Mouse (Mus musculus) cortical plate, adult 2 months (tissue): ENCODE results near the gene C77080. TPM values are rescaled to one million over a fixed set of nuclear protein-coding genes. Genes with fewer than 3 reads are reported as not detected.

Experiments
- H3K27ac ChIP-seq: fragments of 200-500 bp; 2 replicates; pipeline ENCODE4 v1.5.1; 2012; ENCODE audit warnings: low read length, control low read depth, inconsistent platforms; ENCODE audit not compliant: insufficient read depth
- H3K4me1 ChIP-seq: fragments of 200-500 bp; 2 replicates; pipeline ENCODE4 v1.6.1; 2011; ENCODE audit warnings: low read length; ENCODE audit not compliant: control insufficient read depth, insufficient read depth
- H3K4me3 ChIP-seq: fragments of 200-500 bp; 2 replicates; pipeline ENCODE4 v1.5.1; 2011; ENCODE audit warnings: mild to moderate bottlenecking, low read length, control low read depth; ENCODE audit not compliant: insufficient read depth
- CTCF ChIP-seq: fragments of 200-500 bp; IDR thresholded peaks from 2 replicates; pipeline ENCODE4 v1.5.1; 2011; ENCODE audit warnings: mild to moderate bottlenecking, control low read depth, low read length; ENCODE audit not compliant: insufficient read depth; ENCODE audit errors: extremely low read depth
- POLR2A ChIP-seq: fragments of 200-500 bp; IDR thresholded peaks from 2 replicates; pipeline ENCODE4 v1.6.1; 2011; ENCODE audit warnings: mild to moderate bottlenecking, low read length, control low read depth; ENCODE audit not compliant: insufficient read depth; ENCODE audit errors: extremely low read depth
- polyA plus RNA-seq: library from polyadenylated mRNA; depleted of rRNA; stranded (reverse); fragments of >200 nt; gene quantifications from 2 replicates; pipeline ENCODE4 v1.2.3, GENCODE M21; 2012; rRNA removed

C77080 gene
- 14.4 and 15.0 TPM in 2 replicates for polyA plus RNA-seq

DNA sequence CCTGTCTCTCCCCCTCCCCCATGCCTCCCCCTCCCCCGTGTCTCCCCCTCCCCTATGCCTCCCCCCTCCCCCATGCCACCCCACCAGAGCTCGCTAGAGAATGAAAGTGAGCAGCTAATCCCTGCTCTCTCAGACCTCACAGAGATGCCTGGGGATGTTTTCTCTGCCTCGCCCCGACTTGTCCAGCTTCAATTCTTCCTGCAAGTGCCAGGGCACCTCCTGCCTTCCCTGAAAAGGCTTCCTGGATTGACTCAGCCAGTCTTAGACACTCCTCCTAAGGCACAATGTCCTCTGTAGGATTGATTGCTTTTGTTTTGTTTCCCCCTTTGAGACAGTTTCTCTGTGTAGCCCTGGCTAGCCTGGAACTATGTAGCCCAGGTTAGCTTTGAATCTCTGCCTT lies at the start of gene C77080:
C77080 (minus strand) TSS at position 209 of the 400 bp plus-strand sequence.
- TF ChIP-seq CTCF (no peak), POLR2A (no peak)
- peaks cover 11% of the 10 kb centered on the region for H3K4me1 ChIP-seq
- no peak within 1 kb of the TSS for H3K27ac ChIP-seq
- no peak within 1 kb of the TSS for H3K4me3 ChIP-seq

DNA sequence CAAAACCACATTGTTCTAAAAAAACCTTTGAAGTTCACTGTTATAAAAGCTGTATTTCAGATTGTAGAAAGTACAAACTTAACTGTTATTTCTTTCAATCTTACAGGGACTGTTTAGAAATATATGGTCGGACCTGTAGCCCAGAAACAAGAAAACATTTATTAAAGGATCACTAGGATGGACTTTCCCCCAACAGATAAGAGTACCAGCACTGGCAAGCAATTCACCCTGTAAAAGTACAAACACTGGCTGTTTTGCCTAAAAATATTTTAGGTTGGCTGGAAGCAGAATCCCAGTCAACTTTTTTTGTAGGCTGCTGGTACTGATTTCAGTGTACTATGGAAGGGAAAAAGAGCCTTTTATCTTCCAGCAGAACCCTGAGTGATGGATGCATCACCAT lies 46.7 kb upstream of the C77080 start:
- no peak overlapping the region for H3K4me3 ChIP-seq
- TF ChIP-seq POLR2A: no peak
- no peak for TF ChIP-seq CTCF
- no peaks in the 10 kb centered on the region for H3K4me1 ChIP-seq
- H3K27ac ChIP-seq: no peak overlapping the region

DNA sequence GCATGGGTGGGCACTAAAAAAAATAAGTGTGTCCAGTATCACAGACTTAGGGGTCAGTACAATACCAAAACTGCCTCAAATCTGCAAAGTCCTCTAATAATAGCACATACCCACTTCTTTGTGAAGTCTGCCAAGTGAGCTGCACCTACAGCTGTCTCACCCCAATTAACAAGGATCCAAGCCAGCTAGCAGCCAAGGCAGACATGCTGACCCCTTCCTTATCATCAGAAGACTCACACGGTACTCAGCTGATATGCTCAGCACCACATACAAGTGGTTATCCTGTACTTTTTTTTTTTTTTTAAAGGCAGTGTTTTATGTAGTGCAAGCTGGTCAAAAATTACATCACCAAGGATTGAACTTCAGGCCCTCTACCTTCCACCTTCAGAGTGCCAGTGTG lies 43.1 kb upstream of the C77080 start:
- no peak overlapping the region for H3K27ac ChIP-seq
- TF ChIP-seq POLR2A (no peak), CTCF (no peak)
- H3K4me3 ChIP-seq: no peak overlapping the region
- no peaks in the 10 kb centered on the region for H3K4me1 ChIP-seq

DNA sequence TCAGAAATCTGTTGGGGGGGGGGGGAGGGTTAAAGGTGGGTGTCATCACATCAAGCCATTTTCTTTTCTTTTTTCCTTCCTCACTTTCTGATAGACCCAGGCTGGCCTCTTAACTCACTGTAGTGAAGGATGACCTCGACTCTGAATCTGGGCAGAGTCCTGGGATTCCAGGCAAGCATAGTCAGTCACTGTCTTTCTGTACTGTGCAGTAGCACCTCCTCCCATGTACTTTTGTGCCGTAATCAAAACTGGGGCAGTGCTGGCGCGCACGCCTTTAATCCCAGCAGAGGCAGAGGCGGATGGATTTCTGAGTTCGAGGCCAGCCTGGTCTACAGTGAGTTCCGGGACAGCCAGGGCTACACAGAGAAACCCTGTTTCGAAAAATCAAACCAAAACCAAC lies 42.6 kb upstream of the C77080 start:
- no peak for TF ChIP-seq POLR2A
- TF ChIP-seq CTCF: no peak
- Histone ChIP-seq H3K27ac (no peak overlapping the region), H3K4me3 (no peak overlapping the region), H3K4me1 (no peaks in the 10 kb centered on the region)

DNA sequence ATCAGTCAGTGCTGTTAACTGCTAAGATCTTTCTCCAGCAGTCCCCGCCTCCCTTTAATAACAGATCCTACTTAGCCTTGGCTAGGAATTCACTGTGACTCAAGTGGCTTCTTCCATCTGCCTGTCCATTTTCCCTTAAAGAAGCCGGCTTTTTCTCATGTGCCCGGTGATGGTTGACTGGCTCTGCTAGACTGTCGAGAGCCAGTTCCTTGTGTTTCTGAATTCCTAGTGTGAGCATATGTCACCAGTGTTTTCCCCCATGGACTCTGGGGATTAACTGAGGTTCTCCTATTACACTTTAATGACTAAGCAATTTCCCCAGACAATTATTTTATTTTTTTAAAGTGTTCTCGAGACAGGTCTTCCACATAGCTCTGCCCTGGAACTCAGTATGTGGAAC lies 42.2 kb upstream of the C77080 start:
- Histone ChIP-seq H3K4me3 (no peak overlapping the region), H3K4me1 (no peaks in the 10 kb centered on the region), H3K27ac (no peak overlapping the region)
- TF ChIP-seq POLR2A: no peak
- TF ChIP-seq CTCF: no peak

DNA sequence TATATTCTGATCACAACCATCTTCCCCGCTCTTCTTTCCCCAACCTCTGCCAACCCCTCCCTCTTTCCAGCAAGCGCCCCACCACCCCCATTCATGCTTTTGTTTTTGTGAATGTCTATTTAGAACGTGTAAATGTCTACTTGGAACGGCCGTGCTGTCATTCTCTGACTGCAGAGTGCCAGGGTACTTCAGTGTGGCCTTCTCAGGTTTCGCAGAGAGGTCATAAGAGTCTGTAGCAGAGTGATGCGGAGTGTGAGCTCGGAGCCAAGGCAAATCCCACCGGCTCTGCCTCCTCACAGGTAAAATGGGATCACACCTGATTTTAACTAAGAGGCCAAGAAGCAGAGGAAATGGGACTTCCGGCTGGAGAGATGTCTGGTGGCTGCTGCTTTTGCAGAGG lies 37.9 kb upstream of the C77080 start:
- H3K4me3 ChIP-seq: no peak overlapping the region
- TF ChIP-seq CTCF (no peak), POLR2A (no peak)

DNA sequence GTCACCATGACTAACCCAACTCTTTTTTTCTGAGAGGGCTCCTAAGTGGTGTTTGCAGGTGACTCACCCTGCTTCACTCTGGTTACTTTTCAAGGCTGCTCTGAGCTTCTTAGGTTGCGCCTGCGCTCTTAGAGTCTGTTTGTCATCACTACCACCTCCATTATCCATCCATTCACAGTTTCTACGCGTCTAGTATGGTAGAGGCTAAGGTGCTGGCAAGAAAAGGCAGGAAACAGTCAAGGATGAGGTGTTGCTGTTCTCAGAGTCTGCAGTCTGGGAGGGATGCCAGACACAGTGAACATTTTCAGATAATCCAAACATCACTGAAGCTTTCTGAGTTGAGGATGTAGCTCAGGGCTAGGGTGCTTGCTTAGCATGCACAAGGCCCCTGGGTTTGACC lies 36.5 kb upstream of the C77080 start:
- H3K27ac ChIP-seq: no peak overlapping the region
- TF ChIP-seq POLR2A (no peak), CTCF (no peak)
- H3K4me3 ChIP-seq: no peak overlapping the region
- H3K4me1 ChIP-seq: no peaks in the 10 kb centered on the region

More for the DNA sequence above, 37.9 kb upstream of the C77080 start:
- H3K4me1 ChIP-seq: no peaks in the 10 kb centered on the region
- no peak overlapping the region for H3K27ac ChIP-seq

DNA sequence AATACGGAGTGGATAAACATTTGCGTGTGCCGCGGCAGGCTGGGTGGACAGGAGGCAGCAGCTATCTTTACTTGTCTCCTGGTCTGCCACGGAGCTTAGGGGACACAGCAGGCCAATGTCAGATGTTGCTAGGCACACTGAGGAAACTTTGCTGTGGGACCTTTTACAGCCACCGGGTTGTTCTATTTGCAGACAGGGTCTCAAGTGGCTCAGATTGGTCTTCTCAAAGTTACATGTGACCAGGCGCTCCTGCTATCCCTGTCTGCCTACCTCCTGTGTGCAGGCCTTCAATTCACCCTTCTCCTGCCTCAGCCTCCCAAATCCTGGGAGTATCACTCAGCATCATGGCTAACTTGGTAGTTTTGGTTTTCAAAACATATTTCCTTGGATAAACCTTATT lies 34.9 kb upstream of the C77080 start:
- Histone ChIP-seq H3K4me1 (no peaks in the 10 kb centered on the region), H3K27ac (no peak overlapping the region), H3K4me3 (no peak overlapping the region)
- TF ChIP-seq CTCF (no peak), POLR2A (no peak)

DNA sequence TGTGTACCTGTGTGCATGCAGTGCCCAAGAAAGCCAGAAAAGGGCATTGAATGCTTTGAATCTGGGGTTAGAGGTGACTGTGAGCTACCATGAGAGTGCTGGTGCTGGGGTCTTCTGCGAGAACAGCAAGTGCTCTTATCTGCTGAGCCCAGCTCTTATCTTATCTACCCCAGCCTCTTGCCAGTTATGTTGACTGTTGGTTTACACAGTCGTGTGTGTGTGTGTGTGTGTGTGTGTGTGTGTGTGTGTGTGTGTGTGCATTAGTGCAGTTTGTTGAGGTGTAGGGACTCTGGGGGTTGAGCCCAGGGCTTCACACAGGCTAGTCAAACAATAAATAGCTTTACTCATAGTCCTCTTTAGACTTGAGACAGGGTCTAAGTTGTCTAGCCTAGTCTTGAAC lies 34.0 kb upstream of the C77080 start:
- Histone ChIP-seq H3K4me1 (no peaks in the 10 kb centered on the region), H3K4me3 (no peak overlapping the region), H3K27ac (no peak overlapping the region)
- TF ChIP-seq POLR2A (no peak), CTCF (no peak)

DNA sequence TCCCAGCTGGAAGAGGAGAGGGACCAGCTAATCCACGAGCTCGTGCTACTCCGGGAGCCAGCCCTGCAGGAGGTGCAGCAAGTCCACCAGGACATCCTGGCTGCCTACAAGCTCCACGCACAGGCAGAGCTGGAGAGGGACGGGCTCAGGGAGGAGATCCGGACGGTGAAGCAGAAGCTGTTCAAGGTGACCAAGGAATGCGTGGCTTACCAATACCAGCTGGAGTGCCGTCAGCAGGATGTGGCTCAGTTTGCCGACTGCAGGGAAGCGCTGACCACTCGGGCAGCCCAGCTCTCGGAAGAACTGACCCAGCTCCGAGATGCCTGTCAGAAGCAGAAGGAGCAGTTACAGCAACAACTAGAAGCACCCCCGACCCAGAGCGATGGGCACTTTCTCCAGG lies 32.5 kb upstream of the C77080 start:
- Histone ChIP-seq H3K27ac (no peak overlapping the region), H3K4me1 (no peaks in the 10 kb centered on the region)
- TF ChIP-seq POLR2A (no peak), CTCF (no peak)

DNA sequence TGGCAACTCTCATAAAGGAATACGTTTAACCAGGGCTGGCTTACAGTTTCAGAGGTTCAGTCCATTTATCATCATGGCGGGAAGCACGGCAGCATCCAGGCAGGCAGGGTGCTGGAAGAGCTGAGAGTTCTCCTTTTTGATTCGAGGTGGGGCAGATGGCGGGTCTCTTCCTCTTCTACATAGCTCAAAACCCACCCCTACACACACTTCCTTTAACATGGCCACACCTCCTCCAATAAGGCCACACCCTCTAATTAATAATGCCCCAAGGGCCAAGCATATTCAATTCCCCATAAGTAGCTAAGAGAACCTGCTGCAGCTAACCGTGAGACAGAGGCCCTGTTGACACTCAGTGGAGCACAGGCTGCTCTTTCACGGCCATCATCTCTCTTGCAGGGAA lies 31.6 kb upstream of the C77080 start:
- no peak overlapping the region for H3K4me3 ChIP-seq
- H3K27ac ChIP-seq: no peak overlapping the region
- TF ChIP-seq POLR2A (no peak), CTCF (no peak)
- no peaks in the 10 kb centered on the region for H3K4me1 ChIP-seq

More for the DNA sequence above, 32.5 kb upstream of the C77080 start:
- no peak overlapping the region for H3K4me3 ChIP-seq
